Mouse (Mus musculus) hindbrain, embryonic 14.5 days (tissue): ENCODE data around the gene Naa11. TPM values are rescaled to one million over a fixed set of nuclear protein-coding genes. Genes with fewer than 3 reads are reported as not detected.

Experiments used
- ATAC-seq: fragments of 200-750 bp; cut with Nextera tagmentation; 2 replicates; pipeline ENCODE4 v1.8.0; 2017; ENCODE audit warnings: moderate number of reproducible peaks, mild to moderate bottlenecking, moderate TSS enrichment, moderate library complexity; ENCODE audit not compliant: low FRiP score
- DNase-seq: peaks from one replicate; pipeline ENCODE4 v3.0.0-alpha.2; 2015; ENCODE audit warnings: low spot score
- H3K27ac ChIP-seq: fragments of 300-500 bp; sonication (generic); 2 replicates; pipeline ENCODE4 v1.5.1; 2014; ENCODE audit warnings: mild to moderate bottlenecking, moderate library complexity
- H3K27me3 ChIP-seq: fragments of 300-500 bp; sonication (generic); 2 replicates; pipeline ENCODE4 v1.6.1; 2014; ENCODE audit warnings: mild to moderate bottlenecking, low read length, mixed read lengths; ENCODE audit not compliant: control insufficient read depth, insufficient read depth
- H3K36me3 ChIP-seq: fragments of 300-500 bp; sonication (generic); replicated peaks from 2 replicates; pipeline ENCODE4 v1.6.1; 2014; ENCODE audit not compliant: control insufficient read depth, insufficient read depth
- H3K4me1 ChIP-seq: fragments of 300-500 bp; sonication (generic); replicated peaks from 2 replicates; pipeline ENCODE4 v1.6.1; 2014; ENCODE audit warnings: antibody characterized with exemption, low read length, mixed read lengths; ENCODE audit not compliant: control insufficient read depth, insufficient read depth
- H3K4me2 ChIP-seq: fragments of 300-500 bp; sonication (generic); replicated peaks from 2 replicates; pipeline ENCODE4 v1.6.1; 2014; ENCODE audit warnings: mild to moderate bottlenecking, moderate library complexity
- H3K4me3 ChIP-seq: fragments of 300-500 bp; sonication (generic); replicated peaks from 2 replicates; pipeline ENCODE4 v1.5.1; 2014; ENCODE audit warnings: mild to moderate bottlenecking, low read length
- H3K9ac ChIP-seq: fragments of 300-500 bp; sonication (generic); 2 replicates; pipeline ENCODE4 v1.6.1; 2014
- H3K9me3 ChIP-seq: fragments of 300-500 bp; sonication (generic); 2 replicates; pipeline ENCODE4 v1.6.1; 2016; ENCODE audit warnings: low read length; ENCODE audit not compliant: control insufficient read depth
- WGBS: fragments of 180-500 bp; shearing (Covaris S2); extraction: QIAGEN DNeasy Blood & Tissue Kit; methylation state at CpG from one replicate; pipeline ENCODE4 v1.1.7; 2014; 5-methylcytosine and 5-hydroxymethylcytosine counted together
- polyA plus RNA-seq: library from polyadenylated mRNA; unstranded; fragments of >200 nt; fragmentation: Nextera tagmentation; extraction: Ambion mirVana; gene quantifications from 2 replicates; pipeline ENCODE4 v1.2.1, GENCODE M21; 2014

Gene Naa11
- polyA plus RNA-seq, 1 experiment from 2014 or later: not detected

- no peak for DNase-seq
- H3K4me3 ChIP-seq: no peak overlapping the region
Observed at GRCm38 (mm10) chr5:97397585-97397984, 5.4 kb upstream of the Naa11 start.

DNA sequence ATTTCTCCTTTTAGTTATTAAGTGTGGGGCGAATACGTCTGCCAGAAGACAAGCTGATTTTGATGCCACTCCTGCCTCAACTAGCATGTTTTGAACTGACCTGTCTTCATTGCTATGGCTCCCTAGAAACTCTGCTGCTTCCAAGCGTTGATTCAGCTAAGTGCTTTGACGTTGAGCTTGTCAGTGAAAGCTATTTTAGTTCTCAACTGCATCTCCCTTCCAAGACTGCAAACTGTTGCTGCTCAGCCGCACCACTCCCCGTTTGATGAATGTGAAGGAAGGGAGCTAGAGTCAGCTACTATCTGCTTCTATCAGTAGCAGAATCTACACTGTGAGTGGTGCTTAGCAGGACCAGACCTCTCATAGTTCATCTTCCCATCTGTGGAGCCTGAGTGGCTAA lies 4.6 kb downstream of the Naa11 start:
- WGBS: 89% methylated on average over 6 of the region's 6 CpGs
- Histone ChIP-seq H3K4me3 (no peak overlapping the region), H3K27ac (no peak overlapping the region), H3K9me3 (no peaks in the 10 kb centered on the region), H3K4me2 (no peak overlapping the region), H3K27me3 (no peaks in the 10 kb centered on the region), H3K36me3 (no peaks in the 10 kb centered on the region), H3K9ac (no peak overlapping the region), H3K4me1 (no peaks in the 10 kb centered on the region)
- ATAC-seq: no peak
- DNase-seq: no peak

More at GRCm38 (mm10) chr5:97397585-97397984, 5.4 kb upstream of the Naa11 start:
- Histone ChIP-seq H3K27me3 (no peaks in the 10 kb centered on the region), H3K9me3 (no peaks in the 10 kb centered on the region), H3K36me3 (no peaks in the 10 kb centered on the region), H3K4me1 (no peaks in the 10 kb centered on the region), H3K27ac (no peak overlapping the region), H3K4me2 (no peak overlapping the region), H3K9ac (no peak overlapping the region)
- WGBS: 92% methylated on average over 4 of the region's 4 CpGs
- ATAC-seq: no peak

DNA sequence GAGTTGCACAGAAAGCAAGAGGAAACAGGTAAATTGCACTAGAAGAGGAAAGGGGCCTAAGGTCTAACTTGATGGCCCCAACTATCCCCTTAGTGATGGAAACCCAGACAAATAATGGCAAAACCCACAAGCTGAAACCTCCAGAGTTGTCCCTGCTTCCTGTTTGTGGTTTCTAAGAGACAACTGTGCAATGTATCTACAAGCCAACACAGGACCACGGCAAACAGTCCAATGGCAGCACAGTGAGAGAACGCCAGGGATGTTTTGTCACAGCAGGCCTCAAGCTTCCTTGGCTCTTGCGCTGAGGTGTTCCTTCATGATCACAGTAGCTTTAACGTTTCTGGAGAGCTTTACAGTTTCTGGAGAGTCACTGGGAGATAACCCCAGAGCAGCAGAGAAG lies 7.8 kb downstream of the Naa11 start:
- Histone ChIP-seq H3K9me3 (no peaks in the 10 kb centered on the region), H3K27me3 (no peaks in the 10 kb centered on the region), H3K27ac (no peak overlapping the region), H3K4me3 (no peak overlapping the region), H3K4me1 (no peaks in the 10 kb centered on the region), H3K4me2 (no peak overlapping the region), H3K36me3 (no peaks in the 10 kb centered on the region), H3K9ac (no peak overlapping the region)
- DNase-seq (no peak), ATAC-seq (no peak)
- 83% methylated on average over 4 of the region's 4 CpGs for WGBS

DNA sequence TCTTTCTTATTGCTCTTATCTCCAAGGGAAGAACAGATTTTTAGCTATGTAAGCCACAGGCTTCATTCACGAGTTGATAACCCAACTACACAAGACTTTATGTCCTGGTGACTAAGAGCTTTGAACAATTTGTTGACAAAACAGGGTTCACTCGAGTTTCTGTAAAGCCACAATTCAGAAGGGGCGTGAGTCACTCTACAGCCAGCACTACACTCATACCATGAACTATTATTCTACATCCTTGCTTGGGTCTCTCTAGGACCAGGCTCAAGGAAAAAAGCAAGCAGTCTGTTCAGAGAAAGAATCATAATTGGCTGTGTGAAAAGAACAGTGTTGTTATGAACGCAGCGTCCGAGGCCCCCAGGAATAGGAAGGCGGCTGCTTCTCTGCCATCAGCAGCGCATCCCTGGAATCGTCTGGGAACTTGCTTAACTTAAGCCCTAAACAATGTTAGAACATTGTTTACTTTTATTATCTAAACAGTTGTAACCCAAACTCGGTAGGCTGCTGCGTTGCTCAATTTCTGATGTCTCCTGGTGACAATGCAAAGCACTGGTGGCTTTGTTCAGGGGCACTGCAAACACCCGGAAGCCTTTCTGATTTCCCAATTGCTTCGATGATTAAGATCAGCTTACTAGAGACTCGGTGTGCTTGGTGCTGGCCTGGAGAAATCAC lies 9.5 kb downstream of the Naa11 start:
- no peaks in the 10 kb centered on the region for H3K9me3 ChIP-seq
- 72% methylated on average over 14 of the region's 14 CpGs for WGBS
- no peak overlapping the region for H3K4me2 ChIP-seq
- DNase-seq: no peak
- H3K4me3 ChIP-seq: no peak overlapping the region
- no peak for ATAC-seq
- no peak overlapping the region for H3K9ac ChIP-seq
- H3K4me1 ChIP-seq: no peaks in the 10 kb centered on the region
- no peaks in the 10 kb centered on the region for H3K36me3 ChIP-seq
- H3K27ac ChIP-seq: no peak overlapping the region
- no peaks in the 10 kb centered on the region for H3K27me3 ChIP-seq

GRCm38 (mm10) chr5:97379976-97380375 lies 12.2 kb downstream of the Naa11 start:
- H3K36me3 ChIP-seq: no peaks in the 10 kb centered on the region
- H3K27ac ChIP-seq: no peak overlapping the region
- ATAC-seq: no peak
- no peak overlapping the region for H3K4me2 ChIP-seq
- no peak for DNase-seq
- 16% methylated on average over 3 of the region's 3 CpGs for WGBS
- no peaks in the 10 kb centered on the region for H3K4me1 ChIP-seq
- H3K9ac ChIP-seq: no peak overlapping the region
- no peaks in the 10 kb centered on the region for H3K27me3 ChIP-seq
- H3K9me3 ChIP-seq: no peaks in the 10 kb centered on the region
- no peak overlapping the region for H3K4me3 ChIP-seq

DNA sequence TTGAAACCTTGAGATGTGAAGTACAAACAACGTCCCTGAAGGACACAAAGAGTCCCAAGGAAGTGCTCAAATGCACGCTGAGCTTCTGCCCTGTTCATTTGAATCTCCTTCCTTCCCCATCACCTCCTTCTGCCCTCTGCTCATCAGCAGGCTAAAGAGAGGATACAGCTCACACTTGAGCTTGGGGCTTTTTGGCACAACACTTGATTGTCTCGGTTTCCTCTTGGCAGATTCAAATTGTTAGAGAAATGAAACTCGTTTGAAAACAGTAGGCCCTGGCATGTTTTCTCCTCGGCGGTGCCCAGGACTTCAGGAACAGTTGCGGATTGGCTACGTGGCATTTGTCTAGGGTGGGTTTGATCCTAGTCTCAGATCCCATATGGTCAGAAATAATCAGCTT lies 27.4 kb downstream of the Naa11 start:
- ATAC-seq (no peak), DNase-seq (no peak)
- WGBS: 73% methylated on average over 8 of the region's 8 CpGs

DNA sequence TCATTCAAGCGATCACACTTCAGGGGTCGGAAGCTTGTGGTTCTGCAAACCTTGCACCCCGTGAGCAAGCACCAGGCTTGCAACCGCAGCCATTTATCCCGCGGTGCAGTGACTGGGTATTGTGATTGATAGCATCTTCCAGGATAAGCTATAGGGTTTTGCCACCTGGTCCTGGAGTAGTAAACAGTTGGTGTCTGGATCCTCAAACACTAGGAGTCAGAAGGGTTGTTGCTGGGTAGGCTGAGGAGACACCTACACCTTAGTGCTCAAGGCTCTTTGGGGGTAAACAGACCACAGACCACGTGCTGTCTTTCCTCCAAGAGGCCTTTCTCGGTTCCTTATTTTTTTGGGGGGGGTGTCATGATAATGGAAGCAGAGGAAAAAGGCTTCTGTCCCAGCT lies 27.9 kb downstream of the Naa11 start:
- H3K9me3 ChIP-seq: no peaks in the 10 kb centered on the region
- DNase-seq: no peak
- H3K36me3 ChIP-seq: no peaks in the 10 kb centered on the region
- no peak overlapping the region for H3K27ac ChIP-seq
- ATAC-seq: no peak
- no peak overlapping the region for H3K4me3 ChIP-seq
- H3K4me1 ChIP-seq: no peaks in the 10 kb centered on the region
- H3K9ac ChIP-seq: no peak overlapping the region
- H3K27me3 ChIP-seq: no peaks in the 10 kb centered on the region
- 60% methylated on average over 8 of the region's 8 CpGs for WGBS
- no peak overlapping the region for H3K4me2 ChIP-seq

More for the DNA sequence above, 27.4 kb downstream of the Naa11 start:
- Histone ChIP-seq H3K4me1 (no peaks in the 10 kb centered on the region), H3K9me3 (no peaks in the 10 kb centered on the region), H3K4me2 (no peak overlapping the region), H3K27me3 (no peaks in the 10 kb centered on the region), H3K36me3 (no peaks in the 10 kb centered on the region), H3K27ac (no peak overlapping the region), H3K4me3 (no peak overlapping the region), H3K9ac (no peak overlapping the region)

DNA sequence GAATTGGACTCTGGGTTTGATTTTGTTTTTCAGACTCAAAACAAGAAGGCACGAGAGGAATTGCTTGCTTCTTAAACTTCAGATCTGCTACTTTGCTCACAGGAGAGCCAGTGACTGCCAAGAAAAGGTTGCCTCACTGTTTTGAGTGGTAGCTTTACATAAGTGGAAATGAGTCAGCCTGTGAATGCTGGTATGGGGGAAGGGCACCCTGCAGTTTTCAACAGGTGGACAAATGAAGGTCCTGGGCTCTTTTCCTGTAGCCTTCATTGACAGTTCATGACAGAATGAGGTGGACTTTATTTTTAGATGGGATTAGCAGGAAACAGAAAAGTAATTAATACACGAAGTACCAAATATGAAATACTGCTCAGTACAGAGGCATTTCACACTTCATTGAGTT lies 29.6 kb downstream of the Naa11 start:
- Histone ChIP-seq H3K27me3 (no peaks in the 10 kb centered on the region), H3K36me3 (no peaks in the 10 kb centered on the region), H3K9ac (no peak overlapping the region), H3K4me1 (no peaks in the 10 kb centered on the region), H3K4me2 (no peak overlapping the region), H3K27ac (no peak overlapping the region), H3K4me3 (no peak overlapping the region), H3K9me3 (no peaks in the 10 kb centered on the region)
- 57% methylated on average over 2 of the region's 2 CpGs for WGBS
- no peak for ATAC-seq
- no peak for DNase-seq

DNA sequence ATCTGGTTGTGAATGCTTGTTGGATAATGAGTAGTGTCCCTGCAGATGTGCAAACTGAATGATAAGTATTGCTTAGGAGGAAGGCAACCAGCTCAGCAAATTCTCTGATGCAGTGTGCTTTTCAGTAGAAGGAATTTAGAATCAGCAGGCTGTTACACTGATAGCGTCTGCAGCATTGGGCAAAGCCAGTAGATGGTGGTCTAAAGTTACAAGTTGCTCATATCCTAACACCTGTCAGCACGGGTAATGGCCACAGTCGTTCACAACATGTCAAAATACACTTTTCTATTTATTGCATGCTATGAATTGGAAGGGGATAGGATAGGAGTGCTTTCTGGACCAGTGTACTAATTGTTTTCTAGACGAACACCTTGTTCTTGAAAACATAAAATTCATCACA lies 33.1 kb downstream of the Naa11 start:
- H3K27me3 ChIP-seq: no peaks in the 10 kb centered on the region
- ATAC-seq: no peak
- DNase-seq: no peak
- H3K9me3 ChIP-seq: no peaks in the 10 kb centered on the region
- no peak overlapping the region for H3K4me2 ChIP-seq
- no peaks in the 10 kb centered on the region for H3K4me1 ChIP-seq
- no peak overlapping the region for H3K9ac ChIP-seq
- no peak overlapping the region for H3K4me3 ChIP-seq
- no peak overlapping the region for H3K27ac ChIP-seq
- H3K36me3 ChIP-seq: no peaks in the 10 kb centered on the region
- WGBS: 84% methylated on average over 4 of the region's 4 CpGs

DNA sequence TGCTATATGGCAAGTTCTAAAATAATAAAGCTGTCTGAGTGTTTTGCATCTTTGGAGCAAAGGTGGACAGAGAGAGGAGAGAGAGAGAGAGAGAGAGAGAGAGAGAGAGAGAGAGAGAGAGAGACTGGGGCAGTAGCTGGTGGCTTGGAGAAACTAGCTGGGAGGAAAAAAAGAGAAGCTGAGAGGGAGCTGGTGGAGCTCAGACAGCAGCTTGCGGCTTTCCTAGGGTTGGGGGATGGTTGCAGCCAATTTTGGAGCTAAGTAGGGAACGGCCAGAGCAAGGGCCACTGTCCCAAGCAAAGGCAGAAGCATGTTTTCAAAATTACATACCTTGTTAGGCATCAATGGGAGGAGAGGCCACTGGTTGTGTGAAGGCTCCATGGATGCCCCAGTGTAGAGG lies 36.0 kb downstream of the Naa11 start:
- ATAC-seq: no peak
- Histone ChIP-seq H3K9ac (no peak overlapping the region), H3K4me1 (no peaks in the 10 kb centered on the region), H3K9me3 (no peaks in the 10 kb centered on the region), H3K4me2 (no peak overlapping the region), H3K4me3 (no peak overlapping the region), H3K36me3 (no peaks in the 10 kb centered on the region), H3K27ac (no peak overlapping the region), H3K27me3 (no peaks in the 10 kb centered on the region)
- WGBS: 67% methylated on average over 2 of the region's 2 CpGs
- DNase-seq: no peak
